In the genomic region with DNA sequence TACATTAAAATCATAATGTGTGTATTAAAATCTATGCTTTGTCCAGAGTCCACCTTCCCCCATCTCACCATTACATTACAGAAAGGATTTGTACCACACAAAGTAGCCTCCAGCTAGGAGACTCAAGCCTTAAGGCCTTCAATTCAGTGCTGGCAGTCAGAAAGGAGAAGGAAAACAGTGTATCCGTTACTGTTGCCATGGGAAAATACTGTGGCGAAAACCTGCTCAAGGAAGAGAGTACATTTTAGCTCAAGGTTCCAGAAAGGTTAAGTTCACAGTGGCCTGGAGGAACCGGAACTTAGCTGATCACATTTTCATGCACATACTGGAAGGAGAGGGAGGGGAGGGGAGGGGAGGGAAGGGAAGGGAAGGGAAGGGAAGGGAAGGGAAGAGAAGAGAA, we compare ENCODE assay signal across 27 mouse cellular contexts.
"Had no signal": no experiment of that assay in that cellular context is flagged by ENCODE, and none has a peak within 500 bp of the region (broad histone marks: within the 10 kb centered on the region; RNA-seq: fewer than 3 reads in every experiment).

No protein-coding gene starts in this region.

- H3K27ac ChIP-seq: heart, embryonic 13.5 days; heart, embryonic 15.5 days; hindbrain, embryonic 13.5 days; hindbrain, embryonic 15.5 days; hindbrain, postnatal 0 days; kidney, embryonic 15.5 days; kidney, postnatal 0 days; limb, embryonic 10.5 days; limb, embryonic 12.5 days; liver, embryonic 13.5 days; liver, embryonic 15.5 days had no signal

- H3K27me3 ChIP-seq: liver, embryonic 13.5 days; liver, embryonic 15.5 days had no signal

- H3K9ac ChIP-seq: heart, embryonic 13.5 days; heart, embryonic 15.5 days; hindbrain, embryonic 13.5 days; hindbrain, embryonic 15.5 days; kidney, embryonic 15.5 days; limb, embryonic 12.5 days; liver, embryonic 13.5 days; liver, embryonic 15.5 days had no signal

- DNase-seq: gastrocnemius, postnatal 14 days; gastrocnemius, postnatal 36 days; heart, adult 18-20 months; heart, postnatal 14 days; heart, postnatal 36 days; kidney, adult 11 months; kidney, adult 2 months; kidney, adult 9 months; kidney, postnatal 14 days; kidney, postnatal 36 days; layer of hippocampus, adult 9-11 months; layer of hippocampus, postnatal 36 days; liver; liver, embryonic 13.5 days had no signal

- H3K36me3 ChIP-seq: heart, embryonic 13.5 days; heart, embryonic 15.5 days; hindbrain, embryonic 13.5 days; hindbrain, embryonic 15.5 days; kidney, embryonic 15.5 days; limb, embryonic 10.5 days; limb, embryonic 12.5 days; liver, embryonic 13.5 days; liver, embryonic 15.5 days had no signal

- H3K4me1 ChIP-seq: limb, embryonic 10.5 days; limb, embryonic 12.5 days; liver, embryonic 13.5 days; liver, embryonic 15.5 days had no signal

- H3K4me3 ChIP-seq: heart, embryonic 13.5 days; heart, embryonic 15.5 days; hindbrain, embryonic 13.5 days; hindbrain, embryonic 15.5 days; kidney, embryonic 15.5 days; limb, embryonic 10.5 days; limb, embryonic 12.5 days; liver, embryonic 13.5 days; liver, embryonic 15.5 days had no signal

- H3K9me3 ChIP-seq: heart, embryonic 13.5 days; heart, embryonic 15.5 days; hindbrain, embryonic 13.5 days; hindbrain, embryonic 15.5 days; kidney, embryonic 15.5 days; limb, embryonic 10.5 days; limb, embryonic 12.5 days; liver, embryonic 13.5 days; liver, embryonic 15.5 days had no signal

- H3K4me2 ChIP-seq: heart, embryonic 11.5 days; heart, embryonic 13.5 days; heart, embryonic 15.5 days; hindbrain, embryonic 13.5 days; hindbrain, embryonic 15.5 days; kidney, embryonic 15.5 days; limb, embryonic 12.5 days; liver, embryonic 11.5 days; liver, embryonic 13.5 days; liver, embryonic 15.5 days had no signal

- ATAC-seq: hindbrain, postnatal 0 days; intestine, embryonic 16.5 days had no signal
